Mouse (Mus musculus) lung, postnatal 0 days (tissue): ENCODE data around the gene Tap1. TPM values are rescaled to one million over a fixed set of nuclear protein-coding genes. Genes with fewer than 3 reads are reported as not detected.

Experiments used
- ATAC-seq: fragments of 200-750 bp; cut with Nextera tagmentation; 2 replicates; pipeline ENCODE4 v1.8.0; 2017; ENCODE audit warnings: moderate library complexity
- DNase-seq: peaks from one replicate; pipeline ENCODE4 v3.0.0-alpha.2; 2016; ENCODE audit warnings: low spot score
- H3K27ac ChIP-seq: fragments of 300-500 bp; sonication (generic); 2 replicates; pipeline ENCODE4 v1.5.1; 2014; ENCODE audit warnings: antibody characterized with exemption, mild to moderate bottlenecking, low read length, mixed read lengths
- H3K27me3 ChIP-seq: fragments of 300-500 bp; sonication (generic); replicated peaks from 2 replicates; pipeline ENCODE4 v1.6.1; 2014; ENCODE audit warnings: low read length, mixed read lengths; ENCODE audit not compliant: insufficient read depth
- H3K36me3 ChIP-seq: fragments of 300-500 bp; sonication (generic); 2 replicates; pipeline ENCODE4 v1.6.1; 2014; ENCODE audit warnings: low read length, mixed read lengths; ENCODE audit not compliant: insufficient read depth
- H3K4me1 ChIP-seq: fragments of 300-500 bp; sonication (generic); 2 replicates; pipeline ENCODE4 v1.6.1; 2014; ENCODE audit warnings: antibody characterized with exemption, low read depth, low read length, mixed read lengths; ENCODE audit not compliant: insufficient read depth
- H3K4me2 ChIP-seq: fragments of 300-500 bp; sonication (generic); replicated peaks from 2 replicates; pipeline ENCODE4 v1.6.1; 2014; ENCODE audit warnings: low read depth, mild to moderate bottlenecking, low read length, moderate library complexity, mixed read lengths
- H3K4me3 ChIP-seq: fragments of 300-500 bp; sonication (generic); 2 replicates; pipeline ENCODE4 v1.5.1; 2014; ENCODE audit warnings: low read depth, low read length
- H3K9ac ChIP-seq: fragments of 300-500 bp; sonication (generic); replicated peaks from 2 replicates; pipeline ENCODE4 v1.6.1; 2014; ENCODE audit warnings: low read depth, mild to moderate bottlenecking
- H3K9me3 ChIP-seq: fragments of 300-500 bp; sonication (generic); 2 replicates; pipeline ENCODE4 v1.6.1; 2016; ENCODE audit warnings: low read length, mixed read lengths
- CTCF ChIP-seq: IDR thresholded peaks from 2 replicates; pipeline ENCODE4 v1.5.1; 2016; ENCODE audit warnings: antibody characterized with exemption, mild to moderate bottlenecking
- EP300 ChIP-seq: IDR thresholded peaks from 2 replicates; pipeline ENCODE4 v1.6.1; 2016; ENCODE audit warnings: antibody characterized with exemption, mild to moderate bottlenecking, control low read depth
- WGBS: fragments of 180-500 bp; shearing (Covaris S2); extraction: QIAGEN DNeasy Blood & Tissue Kit; methylation state at CpG from one replicate; pipeline ENCODE4 v1.1.7; 2014; 5-methylcytosine and 5-hydroxymethylcytosine counted together
- polyA plus RNA-seq: library from polyadenylated mRNA; unstranded; fragments of >200 nt; fragmentation: Nextera tagmentation; extraction: Ambion mirVana; gene quantifications from 2 replicates; pipeline ENCODE4 v1.2.1, GENCODE M21; 2015

Gene Tap1
- polyA plus RNA-seq, 1 experiment from 2014 or later: 12.6 TPM

GRCm38 (mm10) chr17:34205021-34205745 lies 17.8 kb downstream of the Tap1 start:
- WGBS: 14% methylated on average over 18 of the region's 18 CpGs
- peak overlapping the region; percentile 75 for H3K27ac ChIP-seq

GRCm38 (mm10) chr17:34205746-34206176 lies 18.4 kb downstream of the Tap1 start:
- H3K4me1 ChIP-seq: no peaks in the 10 kb centered on the region
- H3K27me3 ChIP-seq: no peaks in the 10 kb centered on the region
- H3K9ac ChIP-seq: no peak overlapping the region
- no peaks in the 10 kb centered on the region for H3K9me3 ChIP-seq
- ATAC-seq (peak; percentile 65), DNase-seq (peak; percentile 81)
- no peak overlapping the region for H3K4me3 ChIP-seq
- peak; percentile 85 for TF ChIP-seq CTCF
- no peak for TF ChIP-seq EP300
- no peaks in the 10 kb centered on the region for H3K36me3 ChIP-seq
- H3K27ac ChIP-seq: peak overlapping the region; percentile 75; the same call in 1 of the 2 replicates
- 18% methylated on average over 9 of the region's 9 CpGs for WGBS
- H3K4me2 ChIP-seq: peak overlapping the region; percentile 94

More at GRCm38 (mm10) chr17:34205021-34205745, 17.8 kb downstream of the Tap1 start:
- H3K4me3 ChIP-seq: peak overlapping the region; percentile 78
- H3K9me3 ChIP-seq: no peaks in the 10 kb centered on the region
- H3K4me2 ChIP-seq: peak overlapping the region; percentile 94
- peak; percentile 52 for DNase-seq
- H3K36me3 ChIP-seq: no peaks in the 10 kb centered on the region
- TF ChIP-seq CTCF (no peak), EP300 (no peak)
- peak; percentile 45 for ATAC-seq
- no peaks in the 10 kb centered on the region for H3K27me3 ChIP-seq
- peak overlapping the region; percentile 68 for H3K9ac ChIP-seq
- H3K4me1 ChIP-seq: no peaks in the 10 kb centered on the region

DNA sequence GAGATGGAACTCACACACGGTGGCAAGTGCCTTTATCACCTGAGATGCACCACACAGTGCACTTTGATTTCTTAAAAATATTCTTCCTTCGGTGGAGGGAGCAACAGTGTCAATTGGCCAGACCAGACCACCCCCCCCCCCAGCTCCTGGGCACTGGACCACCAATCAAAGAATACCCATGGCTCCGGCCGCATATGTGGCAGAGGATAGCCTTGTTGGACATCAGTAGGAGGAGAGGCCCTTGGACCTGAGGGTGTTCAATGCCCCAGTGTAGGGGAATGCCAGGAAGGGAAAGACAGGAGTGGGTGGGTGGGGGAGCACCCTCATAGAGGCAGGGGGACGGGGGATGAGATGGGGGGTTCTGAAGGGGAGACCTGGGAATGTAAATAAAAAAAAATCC lies 19.4 kb downstream of the Tap1 start:
- TF ChIP-seq CTCF (no peak), EP300 (no peak)
- Histone ChIP-seq H3K4me2 (no peak overlapping the region), H3K9ac (no peak overlapping the region), H3K27ac (no peak overlapping the region), H3K36me3 (no peaks in the 10 kb centered on the region), H3K4me3 (no peak overlapping the region), H3K27me3 (no peaks in the 10 kb centered on the region), H3K4me1 (no peaks in the 10 kb centered on the region), H3K9me3 (no peaks in the 10 kb centered on the region)
- 80% methylated on average over 5 of the region's 5 CpGs for WGBS
- DNase-seq (no peak), ATAC-seq (no peak)

DNA sequence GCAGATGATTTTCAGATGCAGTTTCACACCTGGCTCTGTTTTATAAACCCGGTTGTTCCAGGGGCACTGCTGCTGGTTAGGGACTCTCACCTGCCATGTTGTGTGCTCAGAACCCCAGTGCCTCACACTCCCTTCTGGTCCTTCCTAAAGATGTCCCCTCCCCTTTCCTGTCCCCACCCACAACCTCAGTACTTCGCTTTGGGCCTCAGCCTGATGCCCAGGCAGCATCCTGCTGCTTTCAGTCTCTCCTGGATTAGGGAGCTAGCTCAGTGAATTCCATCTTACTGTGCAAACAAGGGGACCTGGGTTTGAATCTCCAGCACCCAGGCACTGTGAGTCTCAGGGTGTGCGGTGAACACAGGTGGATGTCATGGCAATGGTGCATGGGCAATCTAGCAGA lies 20.1 kb downstream of the Tap1 start:
- no peak overlapping the region for H3K4me3 ChIP-seq
- no peaks in the 10 kb centered on the region for H3K9me3 ChIP-seq
- no peak overlapping the region for H3K27ac ChIP-seq
- TF ChIP-seq CTCF: no peak
- no peak for TF ChIP-seq EP300
- 65% methylated on average over 3 of the region's 3 CpGs for WGBS
- no peaks in the 10 kb centered on the region for H3K4me1 ChIP-seq
- 0 out of 2 replicates have a peak, but pooled peaks cover 3% of the 10 kb centered on the region for H3K36me3 ChIP-seq
- ATAC-seq (no peak), DNase-seq (no peak)
- no peak overlapping the region for H3K9ac ChIP-seq
- no peaks in the 10 kb centered on the region for H3K27me3 ChIP-seq
- H3K4me2 ChIP-seq: no peak overlapping the region

DNA sequence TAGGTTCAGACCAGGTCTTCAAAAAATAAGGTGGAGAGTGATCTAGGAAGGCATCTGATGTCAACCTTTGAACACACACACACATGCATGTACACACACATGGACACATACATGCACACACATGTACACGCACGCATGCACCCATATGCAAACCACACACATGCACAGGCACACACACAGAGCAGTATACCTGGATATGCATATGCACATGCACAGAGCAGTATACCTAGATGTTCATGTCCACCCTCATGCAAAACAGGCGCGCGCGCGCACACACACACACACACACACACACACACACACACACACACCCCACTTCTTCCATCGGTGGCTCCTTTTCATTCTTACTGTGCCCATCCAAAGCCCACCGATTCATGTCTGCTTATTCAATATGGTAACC lies 20.5 kb downstream of the Tap1 start:
- Histone ChIP-seq H3K4me1 (no peaks in the 10 kb centered on the region), H3K36me3 (0 out of 2 replicates have a peak, but pooled peaks cover 3% of the 10 kb centered on the region), H3K27ac (no peak overlapping the region), H3K9ac (no peak overlapping the region), H3K4me2 (no peak overlapping the region), H3K4me3 (no peak overlapping the region), H3K27me3 (no peaks in the 10 kb centered on the region), H3K9me3 (no peaks in the 10 kb centered on the region)
- TF ChIP-seq EP300: no peak
- TF ChIP-seq CTCF: no peak
- DNase-seq (no peak), ATAC-seq (no peak)
- WGBS: 98% methylated on average over 9 of the region's 9 CpGs

DNA sequence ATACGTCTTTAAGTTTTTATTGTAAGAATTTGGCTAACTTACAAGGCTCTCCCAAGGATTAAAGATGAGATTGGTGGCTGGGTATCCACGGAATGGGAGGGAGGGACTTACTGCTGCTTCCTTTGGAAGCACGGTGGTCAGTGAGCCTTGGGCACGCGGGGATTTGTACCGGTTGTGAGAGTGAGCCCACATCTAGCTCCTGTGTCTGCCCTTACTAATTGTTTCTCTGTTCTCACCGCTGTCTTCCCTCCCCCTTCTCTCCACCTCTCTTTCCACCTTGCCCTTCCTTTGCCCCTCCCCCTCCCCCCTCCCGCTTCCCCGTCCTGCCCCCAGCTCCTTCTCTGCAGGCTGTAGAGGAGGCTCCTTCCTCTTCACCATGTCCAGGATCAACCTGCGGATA lies 21.1 kb downstream of the Tap1 start:
- TF ChIP-seq CTCF: no peak
- TF ChIP-seq EP300: no peak
- no peak overlapping the region for H3K4me2 ChIP-seq
- 25% methylated on average over 9 of the region's 10 CpGs for WGBS
- H3K36me3 ChIP-seq: 0 out of 2 replicates have a peak, but pooled peaks cover 3% of the 10 kb centered on the region
- no peak overlapping the region for H3K9ac ChIP-seq
- no peaks in the 10 kb centered on the region for H3K4me1 ChIP-seq
- no peaks in the 10 kb centered on the region for H3K9me3 ChIP-seq
- no peak for DNase-seq
- H3K4me3 ChIP-seq: no peak overlapping the region
- H3K27ac ChIP-seq: no peak overlapping the region
- ATAC-seq: no peak
- H3K27me3 ChIP-seq: 0 out of 2 replicates have a peak, but pooled peaks cover 2% of the 10 kb centered on the region
